Mouse (Mus musculus) liver, embryonic 14.5 days (tissue): ENCODE data around the gene Olfr522. TPM values are rescaled to one million over a fixed set of nuclear protein-coding genes. Genes with fewer than 3 reads are reported as not detected.

Experiments
- ATAC-seq: fragments of 200-750 bp; cut with Nextera tagmentation; 2 replicates; pipeline ENCODE4 v1.8.0; 2017; ENCODE audit warnings: moderate number of reproducible peaks, mild to moderate bottlenecking, moderate library complexity; ENCODE audit not compliant: insufficient read depth
- DNase-seq, 3 experiments: peaks; one replicate each; pipeline ENCODE4 v3.0.0-alpha.2; 2012 to 2013; ENCODE audit warnings: low read depth in 3 of 3, low spot score in 3 of 3
- H3K27ac ChIP-seq: fragments of 300-500 bp; sonication (generic); 2 replicates; pipeline ENCODE4 v1.5.1; 2014; ENCODE audit warnings: moderate library complexity, mild to moderate bottlenecking, control low read depth, inconsistent platforms
- H3K27me3 ChIP-seq: fragments of 300-500 bp; sonication (generic); 2 replicates; pipeline ENCODE4 v1.6.1; 2014; ENCODE audit warnings: mild to moderate bottlenecking, low read length, moderate library complexity; ENCODE audit not compliant: control insufficient read depth, insufficient read depth
- H3K36me3 ChIP-seq: fragments of 300-500 bp; sonication (generic); replicated peaks from 2 replicates; pipeline ENCODE4 v1.6.1; 2014; ENCODE audit warnings: low read depth; ENCODE audit not compliant: control insufficient read depth, insufficient read depth
- H3K4me1 ChIP-seq, 2 experiments: fragments of 200-500 bp in 1 of 2; fragments of 300-500 bp in 1 of 2; sonication (generic) in 1 of 2; replicated peaks; 2 replicates each; pipeline ENCODE4 v1.6.1; 2012 to 2014; ENCODE audit warnings: antibody characterized with exemption in 1 of 2, inconsistent platforms in 1 of 2, low read length in 1 of 2; ENCODE audit not compliant: control insufficient read depth in 2 of 2, insufficient read depth in 2 of 2
- H3K4me2 ChIP-seq: fragments of 300-500 bp; sonication (generic); 2 replicates; pipeline ENCODE4 v1.6.1; 2014; ENCODE audit warnings: low read depth, mild to moderate bottlenecking, control low read depth, moderate library complexity
- H3K4me3 ChIP-seq, 2 experiments: fragments of 200-500 bp in 1 of 2; fragments of 300-500 bp in 1 of 2; sonication (generic) in 1 of 2; 2 replicates each; pipeline ENCODE4 v1.5.1; 2012 to 2014; ENCODE audit warnings: low read depth in 2 of 2, low read length in 2 of 2, mild to moderate bottlenecking in 2 of 2, control low read depth in 1 of 2, inconsistent platforms in 1 of 2, moderate library complexity in 1 of 2; ENCODE audit not compliant: insufficient read depth in 1 of 2
- H3K9ac ChIP-seq: fragments of 300-500 bp; sonication (generic); replicated peaks from 2 replicates; pipeline ENCODE4 v1.6.1; 2014; ENCODE audit warnings: mild to moderate bottlenecking, control low read depth, moderate library complexity
- H3K9me3 ChIP-seq: fragments of 300-500 bp; sonication (generic); 2 replicates; pipeline ENCODE4 v1.6.1; 2016; ENCODE audit warnings: low read length, mixed read lengths; ENCODE audit not compliant: control insufficient read depth
- CTCF ChIP-seq: IDR thresholded peaks from 2 replicates; pipeline ENCODE4 v1.5.1; 2016; ENCODE audit warnings: antibody characterized with exemption, low read depth, control low read depth
- EP300 ChIP-seq: IDR thresholded peaks from 2 replicates; pipeline ENCODE4 v1.6.1; 2016; ENCODE audit warnings: antibody characterized with exemption, low read depth
- WGBS: fragments of 180-500 bp; shearing (Covaris S2); extraction: QIAGEN DNeasy Blood & Tissue Kit; methylation state at CpG from one replicate; pipeline ENCODE4 v1.1.7; 2014; ENCODE audit not compliant: insufficient replicate concordance; 5-methylcytosine and 5-hydroxymethylcytosine counted together
- polyA plus RNA-seq, 2 experiments: library from polyadenylated mRNA; depleted of rRNA in 1 of 2; stranded (reverse) in 1 of 2; unstranded in 1 of 2; fragments of >200 nt; fragmentation: Nextera tagmentation in 1 of 2; extraction: Ambion mirVana in 1 of 2; gene quantifications; 2 replicates each; pipeline versions ENCODE4 v1.2.1 to v1.2.3; 2012 to 2014

The Olfr522 gene
- polyA plus RNA-seq, 2 experiments, result not detected

- no peak for TF ChIP-seq CTCF
- Histone ChIP-seq H3K9me3 (no peaks in the 10 kb centered on the region), H3K27me3 (no peaks in the 10 kb centered on the region), H3K4me1 (no peaks in the 10 kb centered on the region), H3K4me2 (no peak overlapping the region), H3K9ac (no peak overlapping the region), H3K36me3 (no peaks in the 10 kb centered on the region), H3K27ac (no peak overlapping the region), H3K4me3 (no peak overlapping the region)
- WGBS, result 68% methylated on average over 3 of the region's 3 CpGs
- DNase-seq, result no peak
- no peak for ATAC-seq
Observed at GRCm38 (mm10) chr7:140170863-140171262, 6.3 kb upstream of the Olfr522 start.

GRCm38 (mm10) chr7:140169386-140169785 lies 4.8 kb upstream of the Olfr522 start:
- H3K9me3 ChIP-seq, result no peaks in the 10 kb centered on the region
- H3K4me3 ChIP-seq, result no peak overlapping the region
- H3K4me1 ChIP-seq, result no peaks in the 10 kb centered on the region
- ATAC-seq (no peak), DNase-seq (no peak)
- H3K4me2 ChIP-seq, result no peak overlapping the region
- H3K27ac ChIP-seq, result no peak overlapping the region
- H3K27me3 ChIP-seq, result no peaks in the 10 kb centered on the region
- H3K9ac ChIP-seq, result no peak overlapping the region
- no peaks in the 10 kb centered on the region for H3K36me3 ChIP-seq
- WGBS, result 57% methylated on average over 4 of the region's 4 CpGs
- no peak for TF ChIP-seq EP300
- no peak for TF ChIP-seq CTCF

GRCm38 (mm10) chr7:140167950-140168349 lies 3.4 kb upstream of the Olfr522 start:
- Histone ChIP-seq H3K27ac (no peak overlapping the region), H3K4me2 (no peak overlapping the region), H3K4me1 (no peaks in the 10 kb centered on the region), H3K4me3 (no peak overlapping the region), H3K9me3 (no peaks in the 10 kb centered on the region), H3K9ac (no peak overlapping the region), H3K36me3 (no peaks in the 10 kb centered on the region), H3K27me3 (no peaks in the 10 kb centered on the region)
- 55% methylated on average over 1 of the region's 1 CpGs for WGBS
- no peak for TF ChIP-seq CTCF
- no peak for TF ChIP-seq EP300
- ATAC-seq, result no peak
- DNase-seq, result no peak

- DNase-seq, result no peak
- WGBS, result 49% methylated on average over 3 of the region's 3 CpGs
Observed at GRCm38 (mm10) chr7:140160363-140160762, 4.2 kb downstream of the Olfr522 start.

GRCm38 (mm10) chr7:140154218-140154927 lies 10.2 kb downstream of the Olfr522 start, which contains the start of gene Sprn:
Gene Sprn, minus strand, starts transcription at chr7:140154877.
- WGBS, result 8% methylated on average over 28 of the region's 28 CpGs
- H3K36me3 ChIP-seq, result no peaks in the 10 kb centered on the region; the same call in 1 of the 2 replicates
- no peaks in the 10 kb centered on the region for H3K4me1 ChIP-seq
- no peak for DNase-seq
- peaks cover 27% of the 10 kb centered on the region for H3K27me3 ChIP-seq
- ATAC-seq, result no peak
- no peak within 1 kb of the TSS for H3K27ac ChIP-seq
- no peak within 1 kb of the TSS for H3K9ac ChIP-seq
- TF ChIP-seq CTCF (no peak), EP300 (no peak)
- no peaks in the 10 kb centered on the region for H3K9me3 ChIP-seq
- no peak within 1 kb of the TSS for H3K4me3 ChIP-seq
- H3K4me2 ChIP-seq, result no peak within 1 kb of the TSS

More at GRCm38 (mm10) chr7:140160363-140160762, 4.2 kb downstream of the Olfr522 start:
- no peaks in the 10 kb centered on the region for H3K27me3 ChIP-seq
- H3K4me1 ChIP-seq, result no peaks in the 10 kb centered on the region
- no peaks in the 10 kb centered on the region for H3K36me3 ChIP-seq
- no peak overlapping the region for H3K27ac ChIP-seq
- no peak for ATAC-seq
- H3K4me3 ChIP-seq, result no peak overlapping the region
- H3K9ac ChIP-seq, result no peak overlapping the region
- no peaks in the 10 kb centered on the region for H3K9me3 ChIP-seq
- no peak overlapping the region for H3K4me2 ChIP-seq
- TF ChIP-seq CTCF (no peak), EP300 (no peak)
